Mouse (Mus musculus) CD4-positive naive resting alpha-beta T cell, adult 57 days (primary cell): Measurements from ENCODE around the gene Speer4d. TPM values are rescaled to one million over a fixed set of nuclear protein-coding genes. Genes with fewer than 3 reads are reported as not detected.

Source experiments
- total RNA-seq: library from RNA; stranded (reverse); gene quantifications from one replicate; pipeline ENCODE4 v1.2.4, GENCODE M21; 2023

The Speer4d gene
- total RNA-seq, result not detected

DNA sequence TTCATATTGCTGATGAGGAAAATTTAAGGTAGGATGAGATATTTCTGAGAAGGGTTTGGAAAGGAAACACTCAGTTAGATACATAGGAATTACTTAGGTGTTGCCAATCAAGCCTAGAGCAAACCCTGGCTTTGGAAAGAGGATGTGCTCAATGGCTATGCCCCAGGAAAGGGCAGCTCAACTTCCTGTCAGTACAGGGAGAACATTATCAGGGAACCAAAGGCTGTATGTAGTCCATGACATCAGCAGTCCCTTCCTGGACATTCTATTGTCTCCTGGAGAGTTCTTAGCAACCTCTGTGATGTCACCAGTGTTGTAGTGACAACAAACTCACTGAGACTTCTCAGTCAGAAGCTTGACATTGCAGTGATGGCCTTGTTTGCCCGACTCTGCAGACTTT, at the start of gene Speer4d:
Gene Speer4d (plus strand): TSS at position 301 of the 400 bp plus-strand sequence.

DNA sequence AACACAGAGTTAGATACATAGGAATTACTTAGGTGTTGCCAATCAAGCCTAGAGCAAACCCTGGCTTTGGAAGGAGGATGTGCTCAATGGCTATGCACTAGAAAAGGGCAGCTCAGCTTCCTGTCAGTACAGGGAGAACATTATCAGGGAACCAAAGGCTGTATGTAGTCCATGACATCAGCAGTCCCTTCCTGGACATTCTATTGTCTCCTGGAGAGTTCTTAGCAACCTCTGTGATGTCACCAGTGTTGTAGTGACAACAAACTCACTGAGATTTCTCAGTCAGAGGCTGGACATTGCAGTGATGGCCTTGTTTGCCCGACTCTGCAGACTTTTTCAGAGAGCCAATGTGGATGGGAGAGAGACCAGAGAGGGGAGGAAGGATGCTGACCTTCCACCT, 41.8 kb upstream of the Speer4d start, which contains the start of gene Gm21083:
Gene Gm21083 (plus strand): TSS at position 301 of the 400 bp plus-strand sequence.

DNA sequence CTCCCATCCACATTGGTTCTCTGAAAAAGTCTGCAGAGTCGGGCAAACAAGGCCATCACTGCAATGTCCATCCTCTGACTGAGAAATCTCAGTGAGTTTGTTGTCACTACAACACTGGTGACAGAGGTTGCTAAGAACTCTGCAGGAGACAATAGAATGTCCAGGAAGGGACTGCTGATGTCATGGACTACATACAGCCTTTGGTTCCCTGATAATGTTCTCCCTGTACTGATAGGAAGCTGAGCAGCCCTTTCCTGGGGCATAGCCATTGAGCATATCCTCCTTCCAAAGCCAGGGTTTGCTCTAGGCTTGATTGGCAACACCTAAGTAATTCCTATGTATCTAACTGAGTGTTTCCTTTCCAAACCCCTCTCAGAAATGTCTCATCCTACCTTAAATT, 38.1 kb downstream of the Speer4d start, which contains the start of gene 4930572O03Rik:
Gene 4930572O03Rik (minus strand): TSS at position 101 of the 400 bp plus-strand sequence.

Other genes starting within 250 kb of the Speer4d start
- not detected for gene Gm21149, start 142.5 kb upstream of the Speer4d start, total RNA-seq
- not detected for gene Gm21190, start 89.8 kb upstream of the Speer4d start, total RNA-seq
- gene Gm21083, start 41.7 kb upstream of the Speer4d start, total RNA-seq, result not detected
- gene 4930572O03Rik, start 38.0 kb downstream of the Speer4d start, total RNA-seq, result not detected
- gene Speer4c, start 95.2 kb downstream of the Speer4d start, total RNA-seq, result not detected